Mouse (Mus musculus) midbrain, embryonic 11.5 days (tissue): ENCODE data around the gene Gab1. TPM values are rescaled to one million over a fixed set of nuclear protein-coding genes. Genes with fewer than 3 reads are reported as not detected.
"Not testable (repeated sequence)": the region's sequence is repeated elsewhere in the genome, so short reads cannot be mapped to it uniquely, and the experiment has no call there.

ENCODE experiments used
- ATAC-seq: fragments of 200-750 bp; cut with Nextera tagmentation; 2 replicates; pipeline ENCODE4 v1.8.0; 2017; ENCODE audit warnings: moderate TSS enrichment, moderate library complexity; ENCODE audit not compliant: low FRiP score
- DNase-seq: peaks from one replicate; pipeline ENCODE4 v3.0.0; 2015; ENCODE audit warnings: low spot score; ENCODE audit errors: missing footprints
- H3K27ac ChIP-seq: fragments of 300-500 bp; sonication (generic); 2 replicates; pipeline ENCODE4 v1.5.1; 2014; ENCODE audit warnings: low read depth, low read length
- H3K27me3 ChIP-seq: fragments of 300-500 bp; sonication (generic); 2 replicates; pipeline ENCODE4 v1.6.1; 2014; ENCODE audit warnings: mild to moderate bottlenecking, low read length, moderate library complexity, mixed read lengths; ENCODE audit not compliant: control insufficient read depth, insufficient read depth
- H3K36me3 ChIP-seq: fragments of 300-500 bp; sonication (generic); 2 replicates; pipeline ENCODE4 v1.6.1; 2014; ENCODE audit warnings: mild to moderate bottlenecking, low read length, moderate library complexity, mixed read lengths; ENCODE audit not compliant: control insufficient read depth, insufficient read depth
- H3K4me1 ChIP-seq: fragments of 300-500 bp; sonication (generic); 2 replicates; pipeline ENCODE4 v1.6.1; 2014; ENCODE audit warnings: low read length; ENCODE audit not compliant: control insufficient read depth, insufficient read depth
- H3K4me2 ChIP-seq: fragments of 300-500 bp; sonication (generic); 2 replicates; pipeline ENCODE4 v1.6.1; 2014; ENCODE audit warnings: mild to moderate bottlenecking, moderate library complexity
- H3K4me3 ChIP-seq: fragments of 300-500 bp; sonication (generic); 2 replicates; pipeline ENCODE4 v1.5.1; 2014; ENCODE audit warnings: low read depth, low read length
- H3K9ac ChIP-seq: fragments of 300-500 bp; sonication (generic); 2 replicates; pipeline ENCODE4 v1.6.1; 2014; ENCODE audit warnings: low read length
- H3K9me3 ChIP-seq: fragments of 300-500 bp; sonication (generic); 2 replicates; pipeline ENCODE4 v1.6.1; 2016; ENCODE audit warnings: low read length; ENCODE audit not compliant: control insufficient read depth
- WGBS: fragments of 180-500 bp; shearing (Covaris S2); extraction: QIAGEN DNeasy Blood & Tissue Kit; methylation state at CpG from one replicate; pipeline ENCODE4 v1.1.7; 2014; 5-methylcytosine and 5-hydroxymethylcytosine counted together
- polyA plus RNA-seq: library from polyadenylated mRNA; unstranded; fragments of >200 nt; fragmentation: Nextera tagmentation; extraction: Ambion mirVana; gene quantifications from 2 replicates; pipeline ENCODE4 v1.2.1, GENCODE M21; 2014

Gene Gab1
- polyA plus RNA-seq, 1 experiment from 2014 or later, result 18.0 TPM

- Histone ChIP-seq H3K27ac (no peak overlapping the region), H3K4me2 (no peak overlapping the region), H3K36me3 (0 out of 2 replicates have a peak, but pooled peaks cover 2% of the 10 kb centered on the region), H3K4me3 (no peak overlapping the region), H3K27me3 (no peaks in the 10 kb centered on the region), H3K9ac (no peak overlapping the region), H3K9me3 (no peaks in the 10 kb centered on the region), H3K4me1 (no peaks in the 10 kb centered on the region)
- DNase-seq (no peak), ATAC-seq (no peak)
- 94% methylated on average over 6 of the region's 6 CpGs for WGBS
Observed at GRCm38 (mm10) chr8:80768451-80768850, 111.9 kb downstream of the Gab1 start.

DNA sequence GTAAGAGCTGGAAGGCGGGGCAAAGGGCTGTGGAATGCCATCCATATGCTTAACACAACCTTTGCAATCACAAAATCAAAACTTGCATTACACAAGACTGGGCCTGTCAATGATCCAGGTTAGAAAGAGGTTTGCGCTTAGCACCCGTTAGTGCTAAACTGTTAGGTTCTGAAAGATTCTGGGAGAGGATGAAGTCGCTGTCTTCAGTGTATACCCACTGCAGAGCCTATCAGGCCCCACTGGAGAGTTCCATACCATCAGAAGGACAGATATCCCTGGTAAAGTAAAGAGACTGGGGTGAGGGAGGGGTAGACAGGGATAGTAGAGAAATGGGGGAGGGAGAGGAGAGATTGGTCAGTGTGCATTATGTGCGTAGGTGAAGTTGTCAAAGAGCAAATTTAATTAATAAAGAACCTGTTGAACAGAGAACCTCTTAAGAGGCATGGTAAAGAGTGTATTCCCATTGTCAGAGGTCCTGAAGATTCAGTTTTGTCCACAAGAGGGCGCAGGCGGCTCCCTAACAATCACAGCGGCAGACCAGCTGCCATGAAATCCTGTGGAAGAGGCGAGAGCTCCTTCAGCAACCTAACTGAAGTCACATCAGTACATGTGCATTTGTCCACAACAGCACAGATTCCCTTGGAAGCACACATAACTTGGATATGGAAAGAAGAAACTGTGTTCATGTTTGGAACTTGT, 127.2 kb downstream of the Gab1 start:
- Histone ChIP-seq H3K9me3 (no peaks in the 10 kb centered on the region), H3K4me3 (no peak overlapping the region), H3K9ac (no peak overlapping the region), H3K4me1 (no peaks in the 10 kb centered on the region), H3K27ac (no peak overlapping the region), H3K27me3 (no peaks in the 10 kb centered on the region), H3K36me3 (no peaks in the 10 kb centered on the region), H3K4me2 (no peak overlapping the region)
- WGBS, result 29% methylated on average over 9 of the region's 9 CpGs
- ATAC-seq (peak; percentile 83), DNase-seq (peak; percentile 99)

DNA sequence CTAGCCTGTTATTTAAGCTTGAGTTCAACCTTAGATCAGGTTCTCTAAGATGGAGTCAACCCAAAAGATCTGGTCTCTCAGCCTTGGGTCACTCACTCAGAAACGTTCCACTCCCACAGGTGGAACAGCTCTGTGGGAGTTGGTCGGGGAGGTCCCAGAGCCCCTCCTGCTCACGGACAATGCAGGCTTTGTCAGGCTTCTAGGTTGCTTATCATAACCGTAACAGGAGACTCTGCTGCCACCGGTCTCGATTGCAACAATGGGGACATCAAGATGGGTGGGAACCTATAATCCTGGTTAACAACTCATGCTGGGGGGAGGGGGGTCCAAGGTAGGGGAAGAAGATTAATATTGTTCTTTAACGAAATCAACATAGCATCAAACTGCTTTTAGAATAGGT, 127.9 kb downstream of the Gab1 start:
- Histone ChIP-seq H3K9me3 (no peaks in the 10 kb centered on the region), H3K36me3 (no peaks in the 10 kb centered on the region), H3K4me2 (no peak overlapping the region), H3K27ac (no peak overlapping the region), H3K4me3 (no peak overlapping the region), H3K4me1 (no peaks in the 10 kb centered on the region), H3K27me3 (no peaks in the 10 kb centered on the region), H3K9ac (no peak overlapping the region)
- ATAC-seq, result no peak
- peak; percentile 37 for DNase-seq
- WGBS, result 75% methylated on average over 7 of the region's 7 CpGs

DNA sequence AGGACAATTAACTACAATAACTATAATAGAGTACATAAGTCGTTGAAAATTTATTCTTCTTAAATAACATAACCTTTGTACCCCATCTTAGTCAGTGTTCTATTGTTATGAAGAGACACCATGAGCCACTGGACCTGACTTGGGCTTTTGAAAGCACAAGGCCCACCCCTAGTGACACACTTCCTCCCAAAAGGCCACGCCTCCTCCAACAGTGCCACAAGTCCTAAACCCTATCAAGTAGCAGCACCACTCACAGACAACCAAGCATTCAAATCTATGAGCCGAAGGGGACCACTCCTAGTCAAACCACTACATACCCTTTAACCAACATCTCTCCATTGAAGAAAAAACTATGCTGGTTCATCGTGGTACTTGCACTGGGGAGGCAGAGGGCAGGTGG, 131.2 kb downstream of the Gab1 start:
- peak; percentile 35 for DNase-seq
- no peak for ATAC-seq
- no peaks in the 10 kb centered on the region for H3K27me3 ChIP-seq
- no peaks in the 10 kb centered on the region for H3K9me3 ChIP-seq
- H3K27ac ChIP-seq, result no peak overlapping the region
- no peak overlapping the region for H3K4me2 ChIP-seq
- H3K9ac ChIP-seq, result no peak overlapping the region
- no peaks in the 10 kb centered on the region for H3K4me1 ChIP-seq
- H3K4me3 ChIP-seq, result no peak overlapping the region
- WGBS, result 91% methylated on average over 4 of the region's 4 CpGs
- H3K36me3 ChIP-seq, result no peaks in the 10 kb centered on the region

DNA sequence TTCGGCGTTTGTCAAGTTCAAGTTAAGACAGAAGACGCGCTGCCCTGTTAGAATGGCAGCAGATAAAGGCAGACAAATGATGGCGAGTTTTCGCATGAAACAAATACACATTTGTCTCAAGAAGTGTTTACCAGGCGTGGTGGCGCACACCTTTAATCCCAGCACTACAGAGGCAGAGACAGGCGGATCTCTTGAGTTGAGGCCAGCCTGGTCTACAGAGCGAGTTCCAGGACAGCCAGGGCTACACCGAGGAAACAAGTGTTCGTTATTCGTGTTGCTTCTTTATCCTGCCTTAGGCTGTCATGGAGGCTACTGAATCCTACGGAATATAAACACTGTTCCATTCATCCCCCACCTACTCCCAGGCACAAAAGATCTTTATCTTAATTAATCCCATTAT, 140.4 kb downstream of the Gab1 start:
- peak overlapping the region; percentile 77 for H3K27ac ChIP-seq
- ATAC-seq, result peak; percentile 50
- peaks cover 5% of the 10 kb centered on the region; the same call in 1 of the 2 replicates for H3K4me1 ChIP-seq
- no peak for DNase-seq
- no peaks in the 10 kb centered on the region for H3K9me3 ChIP-seq
- no peaks in the 10 kb centered on the region for H3K36me3 ChIP-seq
- WGBS, result 17% methylated on average over 14 of the region's 14 CpGs
- H3K4me2 ChIP-seq, result peak overlapping the region; percentile 53
- H3K9ac ChIP-seq, result peak overlapping the region; percentile 58
- no peaks in the 10 kb centered on the region for H3K27me3 ChIP-seq
- peak overlapping the region; percentile 90 for H3K4me3 ChIP-seq

DNA sequence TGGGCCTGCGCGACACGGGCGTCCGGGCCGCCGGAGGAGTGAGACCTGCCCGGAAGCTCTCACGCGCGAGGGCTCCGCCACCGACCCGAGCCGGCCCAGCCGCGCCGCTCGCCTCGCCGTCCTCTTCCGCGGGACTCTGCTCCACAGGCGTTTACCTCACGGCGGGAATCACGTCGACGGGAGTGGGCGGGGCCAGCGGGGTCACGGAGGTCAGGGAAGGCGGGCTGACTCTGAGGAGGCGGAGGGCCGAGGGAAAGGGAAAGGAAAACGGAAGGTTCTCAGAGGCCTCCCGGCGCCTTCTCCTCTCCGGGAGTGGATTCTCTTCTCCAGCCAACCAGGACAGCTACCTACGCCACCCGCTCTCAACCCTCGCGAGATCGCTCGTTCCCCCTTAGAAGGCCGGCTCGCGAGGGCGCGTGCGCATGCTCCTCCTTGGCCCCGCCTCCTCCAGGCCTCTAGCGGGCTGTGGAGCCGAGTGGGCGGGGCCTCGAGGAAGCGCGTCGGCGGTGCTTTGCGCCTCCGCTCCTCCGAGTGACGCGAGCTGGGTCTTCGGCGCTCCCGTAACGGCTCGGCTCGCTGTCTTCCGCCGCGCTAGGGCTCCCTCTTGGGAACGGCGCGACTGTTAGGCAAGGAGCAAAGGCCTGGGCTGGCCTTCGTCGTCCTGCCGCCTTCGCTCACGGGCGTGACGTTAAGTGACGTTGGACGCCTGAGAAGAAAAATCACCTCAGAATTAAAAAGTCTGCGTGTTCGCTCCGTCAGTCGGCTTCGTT, 141.0 kb downstream of the Gab1 start, which contains the start of gene Smarca5:
Gene Smarca5 (minus strand): TSS at position 343 of the 770 bp plus-strand sequence.
- DNase-seq, result peak; percentile 98
- ATAC-seq, result peak; percentile 97
- not testable (repeated sequence) for H3K9me3 ChIP-seq

DNA sequence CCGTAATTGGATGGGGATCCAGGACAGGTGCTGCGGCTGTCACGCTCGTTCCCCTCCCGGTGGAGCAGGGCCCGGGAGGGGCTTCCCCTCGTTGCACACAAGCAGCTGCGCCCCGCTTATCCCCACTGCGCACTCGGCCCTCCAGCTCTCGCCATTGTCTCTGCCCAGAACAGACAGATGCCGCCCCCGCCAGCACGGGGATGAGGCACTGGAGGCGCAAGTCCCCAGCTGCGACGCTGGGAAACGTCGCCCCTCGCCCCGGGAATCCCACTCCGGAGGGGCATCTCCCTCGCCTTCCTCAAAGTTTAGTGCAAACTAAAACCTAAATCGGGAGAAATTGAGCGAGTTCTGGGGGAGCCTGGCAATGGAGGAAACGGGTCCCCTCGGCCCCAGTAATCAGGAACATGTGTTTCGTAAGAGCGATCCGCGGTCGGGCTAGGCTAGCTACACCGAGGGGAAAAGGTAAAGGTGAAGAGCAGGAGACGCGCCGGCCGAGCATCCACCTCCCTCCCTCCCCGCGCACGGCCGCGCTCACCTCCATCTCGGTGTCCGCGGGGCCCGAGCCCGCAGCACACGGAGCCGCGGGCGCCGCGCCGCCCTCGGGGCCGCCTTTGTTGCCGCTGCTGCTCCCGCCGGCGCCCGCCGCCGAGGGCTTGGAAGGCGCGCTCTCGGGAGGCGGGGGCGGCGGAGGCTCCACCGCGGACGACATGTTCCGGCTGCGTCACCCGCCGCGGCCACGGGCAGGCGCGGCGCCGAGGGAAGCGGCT, 141.7 kb downstream of the Gab1 start:
- Histone ChIP-seq H3K4me3 (peak overlapping the region; percentile 90), H3K27me3 (no peaks in the 10 kb centered on the region), H3K4me2 (peak overlapping the region; percentile 82), H3K36me3 (no peaks in the 10 kb centered on the region), H3K27ac (peak overlapping the region; percentile 100), H3K9ac (peak overlapping the region; percentile 98), H3K9me3 (no peaks in the 10 kb centered on the region), H3K4me1 (peaks cover 5% of the 10 kb centered on the region; the same call in 1 of the 2 replicates)
- ATAC-seq (peak; percentile 83), DNase-seq (peak; percentile 95)
- under 1% methylated on average over 82 of the region's 84 CpGs for WGBS

More for the DNA sequence above, 141.0 kb downstream of the Gab1 start, which contains the start of gene Smarca5:
- WGBS, result under 1% methylated on average over 79 of the region's 91 CpGs
- not testable (repeated sequence) for H3K4me1 ChIP-seq, H3K27me3 ChIP-seq, H3K36me3 ChIP-seq
- Histone ChIP-seq H3K9ac (peak within 1 kb of the TSS; percentile 98), H3K4me2 (peak within 1 kb of the TSS; percentile 82), H3K27ac (peak within 1 kb of the TSS; percentile 100), H3K4me3 (peak within 1 kb of the TSS; percentile 90)

GRCm38 (mm10) chr8:80738046-80738387, 142.3 kb downstream of the Gab1 start:
- H3K4me3 ChIP-seq, result peak overlapping the region; percentile 90

More at GRCm38 (mm10) chr8:80738046-80738387, 142.3 kb downstream of the Gab1 start:
- DNase-seq (no peak), ATAC-seq (no peak)
- peak overlapping the region; percentile 100 for H3K27ac ChIP-seq
- no peaks in the 10 kb centered on the region for H3K27me3 ChIP-seq
- peak overlapping the region; percentile 98 for H3K9ac ChIP-seq
- WGBS, result 1% methylated on average over 5 of the region's 5 CpGs
- H3K4me1 ChIP-seq, result peaks cover 5% of the 10 kb centered on the region; the same call in 1 of the 2 replicates
- H3K4me2 ChIP-seq, result peak overlapping the region; percentile 82
- no peaks in the 10 kb centered on the region; the same call in 1 of the 2 replicates for H3K36me3 ChIP-seq
- H3K9me3 ChIP-seq, result no peaks in the 10 kb centered on the region
